Mouse (Mus musculus) urinary bladder, postnatal 14 days (tissue): ENCODE data around the gene Snrnp25.

Source experiments
- DNase-seq: peaks from one replicate; pipeline ENCODE4 v3.0.0; 2021; ENCODE audit warnings: low spot score

Gene Snrnp25

DNA sequence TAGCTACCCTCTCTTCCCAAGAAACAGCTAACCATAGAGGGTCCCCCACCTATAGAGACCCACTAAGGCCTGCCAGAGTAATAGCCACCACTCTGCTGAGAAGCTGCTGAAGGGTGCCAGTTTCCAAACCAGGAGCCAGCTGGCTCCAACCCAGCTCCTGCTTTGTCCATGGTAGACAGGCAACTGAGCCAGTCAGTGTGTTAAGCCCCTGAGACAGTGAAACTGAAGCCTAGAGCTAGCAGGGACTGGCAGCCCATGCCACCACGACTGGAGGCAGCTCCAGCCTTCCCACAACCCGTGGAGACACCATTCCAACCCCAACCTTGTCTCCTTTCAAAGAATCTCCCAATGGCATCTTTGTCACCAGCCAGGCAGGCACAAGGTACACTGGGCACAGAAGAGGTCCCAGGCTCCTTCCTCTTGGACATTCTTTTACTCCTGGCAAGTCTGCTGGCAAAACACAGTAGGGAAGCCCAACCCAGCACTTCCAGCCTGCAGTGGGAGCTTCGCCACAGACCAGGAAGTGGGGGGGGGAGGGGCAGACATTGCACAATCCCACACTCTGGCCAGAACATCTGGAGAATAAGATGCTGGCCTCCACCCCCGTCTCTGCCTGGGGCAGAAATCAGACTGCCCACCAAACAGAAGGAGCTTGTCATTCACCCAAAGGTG is 19.4 kb downstream of the Snrnp25 start:
- DNase-seq: peak; percentile 90

DNA sequence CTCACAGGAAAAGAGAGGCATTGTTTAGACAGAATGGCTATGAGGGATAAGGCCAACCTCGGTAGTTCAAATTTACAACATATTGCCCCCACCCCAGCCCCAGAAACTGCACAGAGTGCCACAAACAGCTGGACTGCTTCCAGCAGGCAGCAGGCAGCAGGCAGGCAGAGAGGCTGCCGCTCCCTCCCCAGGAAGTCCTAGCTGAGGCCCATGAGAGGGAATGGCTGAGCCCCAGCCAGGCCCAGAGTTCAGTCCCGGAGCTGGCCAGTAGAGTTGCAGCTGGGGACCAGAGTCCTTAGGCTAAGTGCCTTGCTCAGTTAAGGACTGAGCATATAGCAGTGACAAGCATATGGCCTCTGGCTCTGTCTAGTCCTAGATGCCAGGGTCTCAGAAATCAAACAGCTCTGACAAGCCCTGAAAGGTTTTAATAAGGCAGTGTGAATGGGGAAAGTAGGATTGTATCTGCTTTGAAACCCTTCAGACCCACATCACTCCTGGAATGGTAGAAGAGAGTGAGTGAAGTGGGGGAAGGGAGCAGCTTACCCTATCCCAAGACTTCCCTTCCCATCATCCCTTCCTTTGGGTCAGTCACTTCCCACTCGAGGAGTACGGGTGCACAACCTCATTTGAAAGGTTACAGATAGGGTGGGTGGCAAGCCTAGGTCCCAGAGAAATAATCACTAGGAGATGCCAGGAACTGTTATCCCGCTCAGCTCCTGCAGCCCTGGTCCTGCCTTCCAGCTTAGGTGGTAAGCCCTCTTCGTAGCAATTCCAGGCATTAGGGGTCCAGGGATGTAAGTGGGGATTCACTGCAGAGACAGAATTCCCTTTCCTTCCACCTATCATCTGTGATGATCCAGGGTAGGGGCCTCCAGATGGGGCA is 20.2 kb downstream of the Snrnp25 start:
- DNase-seq: peak; percentile 38

DNA sequence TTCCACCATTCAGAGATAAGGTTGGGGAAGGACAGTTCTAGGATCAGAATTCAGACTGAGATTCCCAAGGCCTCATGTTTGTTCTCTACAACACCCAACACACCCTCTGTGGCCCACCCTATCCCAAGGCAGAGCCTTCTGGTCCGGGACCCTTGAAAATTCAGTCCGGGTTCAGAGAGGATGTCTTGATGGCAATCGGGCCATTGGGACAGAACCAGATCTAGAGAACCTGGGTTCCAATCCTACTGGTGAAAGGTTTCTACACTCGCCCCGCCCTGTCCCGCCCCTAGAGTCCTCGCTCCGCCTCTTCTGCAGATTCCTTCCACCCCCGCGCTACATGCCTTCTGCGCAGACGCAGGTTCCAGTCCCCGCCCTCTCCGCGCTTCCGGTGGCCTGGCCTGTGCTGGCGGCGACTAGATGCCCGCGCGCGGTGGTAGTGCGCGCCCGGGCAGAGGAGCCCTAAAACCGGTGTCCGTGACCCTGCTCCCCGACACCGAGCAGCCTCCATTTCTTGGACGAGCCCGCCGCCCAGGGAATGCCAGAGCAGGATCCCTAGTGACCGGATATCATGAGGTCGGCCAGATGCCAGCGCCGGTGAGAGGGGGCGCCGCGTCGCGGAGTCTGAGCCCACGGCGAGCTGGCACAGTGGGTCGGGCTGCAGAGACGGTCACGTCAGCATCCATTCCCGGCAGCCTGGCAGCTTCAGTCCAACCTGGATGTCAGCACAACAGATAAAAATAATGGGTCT is 21.1 kb downstream of the Snrnp25 start, which contains the start of gene Mpg:
TSS of gene Mpg (plus strand) at position 382 of the 748 bp plus-strand sequence.
- peak; percentile 92 for DNase-seq

DNA sequence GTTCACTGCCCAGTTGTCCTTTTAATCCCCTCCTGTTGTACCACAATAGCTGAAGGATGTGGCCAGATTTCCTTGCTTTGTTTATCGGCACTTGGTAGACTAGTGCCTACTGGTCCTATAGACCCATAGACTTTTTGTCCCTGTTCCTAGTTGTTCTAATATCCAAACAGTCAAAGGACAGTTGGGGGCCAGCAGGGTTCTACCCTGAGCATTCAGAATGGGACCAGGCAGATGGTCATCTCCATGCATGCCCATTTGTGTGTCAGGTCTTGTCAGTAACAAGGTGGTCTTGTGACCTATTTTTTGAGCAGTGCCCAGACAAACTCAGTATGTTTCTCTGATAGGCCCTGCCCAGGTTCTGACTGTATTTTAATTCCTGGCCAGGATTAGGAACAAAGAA is 21.8 kb downstream of the Snrnp25 start:
- DNase-seq: no peak

DNA sequence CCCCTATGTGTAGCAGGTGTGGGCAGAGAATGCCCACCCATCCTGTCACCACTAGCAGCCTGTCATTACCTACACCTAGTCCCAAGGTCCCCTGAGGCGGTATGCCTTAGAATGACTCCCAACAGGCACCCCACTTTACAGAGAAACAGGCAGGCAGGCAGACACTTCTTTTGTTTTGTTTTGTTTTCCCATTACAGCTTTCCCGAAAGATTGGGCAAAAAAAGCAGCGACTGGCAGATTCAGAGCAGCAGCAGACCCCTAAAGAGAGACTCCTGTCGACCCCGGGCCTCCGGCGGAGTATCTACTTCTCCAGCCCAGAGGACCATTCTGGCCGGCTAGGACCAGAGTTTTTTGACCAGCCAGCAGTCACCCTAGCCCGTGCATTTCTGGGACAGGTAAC is 22.3 kb downstream of the Snrnp25 start:
- no peak for DNase-seq

DNA sequence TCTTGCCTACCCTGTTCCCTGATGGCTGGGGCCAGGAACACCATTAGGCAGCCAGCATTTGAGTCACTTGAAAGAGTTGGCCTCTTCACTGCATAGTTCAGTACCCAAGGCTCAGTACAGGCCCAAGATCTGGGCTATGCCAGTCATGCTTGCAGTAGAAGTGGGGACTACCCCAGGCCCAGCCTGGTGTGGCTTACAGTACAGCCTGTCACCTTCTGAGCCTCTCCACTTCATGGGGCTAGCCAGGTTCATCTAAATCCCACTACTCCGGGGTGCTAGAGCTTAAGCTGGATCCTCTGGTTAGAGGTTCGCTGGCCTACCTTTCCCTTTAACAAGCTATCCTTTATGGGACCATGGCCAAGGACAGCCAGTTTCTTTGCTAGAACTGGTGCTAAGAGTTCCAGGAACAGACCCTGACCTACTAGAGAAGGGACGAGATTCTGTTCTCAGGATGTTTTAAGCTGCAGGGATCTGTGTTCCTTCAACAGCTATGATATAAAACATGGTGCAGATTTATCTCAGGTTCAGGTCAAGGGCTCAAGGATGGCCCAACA is 23.2 kb downstream of the Snrnp25 start:
- no peak for DNase-seq

DNA sequence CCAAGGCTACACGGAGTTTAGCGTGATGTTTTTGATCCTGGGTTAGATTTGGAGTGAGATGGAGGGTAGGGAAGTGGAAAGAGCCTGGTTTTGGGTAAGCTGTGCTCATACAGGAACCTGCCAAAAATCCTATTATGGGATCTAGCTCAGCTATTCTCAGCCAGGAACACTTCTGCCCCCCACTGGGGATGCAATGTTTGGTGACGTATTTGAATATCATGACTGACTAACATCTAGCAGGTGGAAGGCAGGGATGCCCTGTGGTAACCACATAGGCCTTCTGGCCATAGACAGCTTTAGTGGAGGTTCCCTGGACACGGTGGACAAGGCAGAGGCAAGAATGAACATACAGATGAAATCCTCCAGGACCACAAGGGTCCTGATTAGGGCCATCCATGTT is 25.0 kb downstream of the Snrnp25 start:
- DNase-seq: no peak

DNA sequence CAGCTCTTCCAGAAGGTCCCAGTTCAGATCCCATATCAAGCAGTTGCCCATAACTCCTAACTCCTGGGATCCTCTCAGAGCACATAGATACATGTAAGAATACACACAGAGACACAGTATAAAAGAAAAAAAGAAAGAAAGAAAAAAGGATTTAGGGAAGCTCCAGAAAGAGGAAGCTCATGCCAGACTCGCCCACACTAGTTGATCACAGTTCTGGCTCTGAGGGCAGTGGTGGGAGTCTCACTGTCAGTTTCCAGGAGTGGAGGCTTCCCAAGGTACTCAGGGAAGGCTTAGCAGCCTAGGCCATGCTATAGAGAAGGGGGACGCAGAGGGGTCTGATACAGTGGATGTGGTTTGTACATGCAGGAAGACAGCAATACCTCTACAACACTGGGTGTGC is 25.9 kb downstream of the Snrnp25 start:
- DNase-seq: no peak

DNA sequence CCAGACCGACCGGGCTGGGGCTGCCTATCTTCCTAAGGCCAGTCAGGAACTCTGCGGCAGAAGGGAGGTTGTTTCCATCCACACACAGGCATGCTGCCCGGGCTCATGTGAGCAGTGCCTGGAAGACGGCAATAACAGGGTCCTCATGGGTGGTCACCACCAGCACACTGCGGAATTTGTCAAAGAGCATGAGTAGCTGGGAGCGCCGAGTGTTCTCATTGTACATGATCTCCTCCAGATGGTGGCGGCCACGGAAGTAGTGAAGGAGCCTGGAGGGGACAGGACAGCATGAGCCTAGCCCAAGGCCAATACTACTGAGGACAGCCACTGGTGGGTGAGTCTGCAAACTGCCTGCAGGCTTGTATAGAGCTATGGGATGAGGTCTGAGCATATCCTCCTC is 27.6 kb downstream of the Snrnp25 start:
- no peak for DNase-seq

DNA sequence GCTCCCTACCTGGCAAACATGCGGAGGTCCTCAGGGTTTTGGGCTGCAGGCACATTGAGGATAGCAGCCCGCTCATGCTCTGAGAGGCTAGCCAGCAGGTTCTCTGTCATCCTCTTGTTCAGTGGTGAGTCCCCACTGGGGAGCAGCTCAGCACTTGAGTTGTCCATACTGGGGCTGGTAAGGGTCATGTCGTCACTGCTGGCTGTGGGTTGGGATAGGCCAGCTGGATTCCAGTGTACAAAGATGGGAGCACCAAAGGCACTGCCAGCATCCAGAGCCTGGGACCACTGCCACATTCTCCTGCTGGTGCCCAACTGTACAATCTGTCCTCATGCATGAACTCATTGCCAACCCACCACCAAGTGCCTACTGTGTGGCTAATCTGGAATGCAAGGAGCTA is 28.7 kb downstream of the Snrnp25 start:
- DNase-seq: no peak

DNA sequence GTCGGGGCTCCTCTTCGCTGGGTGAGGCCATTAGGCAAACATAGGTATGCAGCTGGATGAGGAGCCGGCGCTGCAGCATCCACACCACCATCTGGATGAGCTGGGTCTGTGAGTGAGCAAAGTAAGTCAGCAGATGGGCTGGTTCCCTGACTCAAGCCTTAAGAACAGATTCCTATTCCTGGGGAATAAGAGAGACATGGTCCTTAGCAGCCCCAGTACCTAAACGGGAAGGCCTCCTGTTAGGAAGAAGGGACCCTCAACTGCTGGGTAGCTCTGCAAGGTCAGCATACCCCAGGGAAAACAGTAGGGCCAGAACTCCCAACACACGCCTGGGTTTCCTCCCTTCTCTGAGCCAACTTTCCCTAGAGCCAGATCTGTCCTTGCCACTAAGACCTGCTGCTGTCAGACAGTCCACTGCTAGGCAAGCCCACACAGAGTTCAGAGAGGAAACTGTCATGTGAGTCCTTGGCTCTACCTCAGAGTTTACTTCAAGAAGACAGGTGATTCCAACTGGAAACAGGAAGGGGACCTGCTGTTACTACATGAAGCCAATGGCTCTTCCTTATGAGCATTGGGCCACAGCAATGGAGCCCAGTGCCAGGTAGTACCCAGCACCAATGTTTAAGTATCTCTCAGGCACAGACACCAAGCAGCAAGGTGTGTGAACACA is 29.7 kb downstream of the Snrnp25 start:
- DNase-seq: no peak

DNA sequence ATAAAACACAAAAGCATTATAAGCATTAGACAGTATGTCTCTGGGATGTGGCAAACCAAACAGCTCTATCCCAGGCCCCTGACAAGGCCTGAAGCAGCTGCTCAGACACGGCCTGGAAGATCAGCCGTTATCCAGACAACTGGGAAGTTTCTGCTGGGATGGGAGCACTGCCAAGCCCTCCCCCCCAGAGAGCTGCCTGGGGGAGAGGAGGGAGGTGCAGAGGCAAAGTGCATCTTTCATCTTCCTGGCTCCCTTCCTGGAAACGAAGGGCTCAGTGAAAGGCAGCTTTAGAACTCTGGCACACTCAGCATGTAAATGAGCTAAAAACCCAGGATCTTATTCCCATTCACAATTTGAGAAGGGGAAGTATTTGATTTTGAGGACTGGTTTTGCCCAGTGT is 30.4 kb downstream of the Snrnp25 start:
- DNase-seq: peak; percentile 67

DNA sequence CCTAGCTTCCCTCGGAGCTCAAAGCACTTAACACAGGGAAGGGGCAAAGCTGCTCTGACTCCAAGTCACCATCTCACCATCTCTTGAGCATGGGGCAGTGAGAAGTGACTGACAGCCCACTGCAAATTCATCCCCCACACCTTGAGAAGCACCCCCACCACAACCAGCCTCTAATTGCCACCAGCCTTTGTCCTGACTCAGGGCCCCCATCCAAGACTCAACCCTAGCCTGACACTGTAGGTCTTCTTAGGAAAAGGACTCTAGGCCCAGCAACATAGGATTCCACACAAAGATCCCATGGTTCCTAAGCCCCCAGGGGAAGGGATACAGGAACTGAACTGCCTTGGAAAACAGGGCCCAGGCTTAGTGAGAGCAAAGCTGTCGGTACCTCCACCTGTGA is 30.9 kb downstream of the Snrnp25 start:
- no peak for DNase-seq

DNA sequence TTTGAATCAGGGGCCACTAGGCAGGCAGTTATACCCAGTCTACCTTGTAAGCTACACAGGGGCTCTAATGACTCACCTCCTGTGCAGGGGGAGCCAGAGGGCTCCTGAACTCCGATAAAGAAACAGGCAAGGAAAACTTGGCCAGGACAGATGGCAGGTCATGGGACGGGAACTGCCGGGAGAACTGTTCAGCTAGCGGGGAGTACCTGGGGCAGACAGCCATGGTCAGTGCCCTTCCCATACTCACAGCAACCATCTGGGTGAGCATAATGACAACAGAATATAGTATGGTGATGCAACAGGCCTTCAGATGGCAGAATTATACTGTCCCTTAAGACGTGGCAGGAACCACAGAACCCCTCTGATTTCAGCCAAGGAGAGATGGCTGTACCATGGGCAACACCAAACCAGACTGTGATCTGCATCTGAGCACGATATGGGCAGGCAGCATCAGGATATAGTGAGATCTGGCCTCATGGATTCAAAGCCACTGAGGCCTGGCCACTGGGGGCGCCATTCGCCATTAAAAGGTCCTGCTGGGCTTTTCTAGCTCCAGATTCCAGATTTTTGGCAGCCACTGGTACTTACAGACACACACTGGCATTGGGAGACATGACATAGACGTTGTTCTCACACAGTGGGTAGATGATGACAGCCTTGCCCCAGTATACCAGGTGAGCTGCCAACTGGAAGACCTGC is 31.6 kb downstream of the Snrnp25 start:
- peak; percentile 59 for DNase-seq

DNA sequence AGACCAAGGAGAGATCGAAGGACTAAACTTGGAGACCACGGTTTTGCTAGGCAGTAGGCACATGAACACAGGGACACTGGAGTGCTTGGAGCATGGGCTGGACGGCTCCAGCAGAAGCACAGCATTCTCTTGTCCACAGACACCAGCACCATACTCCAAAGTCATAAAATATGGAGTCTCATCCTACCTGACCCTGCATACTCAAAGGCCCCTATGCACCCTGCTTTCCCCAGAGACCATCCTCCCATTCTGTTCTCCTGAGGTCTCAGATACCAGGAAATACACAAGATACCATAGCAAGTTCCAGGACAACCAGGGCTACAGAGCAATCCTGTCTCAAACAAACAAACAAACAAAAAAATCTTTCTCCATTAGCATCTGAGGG is 32.2 kb downstream of the Snrnp25 start:
- no peak for DNase-seq

DNA sequence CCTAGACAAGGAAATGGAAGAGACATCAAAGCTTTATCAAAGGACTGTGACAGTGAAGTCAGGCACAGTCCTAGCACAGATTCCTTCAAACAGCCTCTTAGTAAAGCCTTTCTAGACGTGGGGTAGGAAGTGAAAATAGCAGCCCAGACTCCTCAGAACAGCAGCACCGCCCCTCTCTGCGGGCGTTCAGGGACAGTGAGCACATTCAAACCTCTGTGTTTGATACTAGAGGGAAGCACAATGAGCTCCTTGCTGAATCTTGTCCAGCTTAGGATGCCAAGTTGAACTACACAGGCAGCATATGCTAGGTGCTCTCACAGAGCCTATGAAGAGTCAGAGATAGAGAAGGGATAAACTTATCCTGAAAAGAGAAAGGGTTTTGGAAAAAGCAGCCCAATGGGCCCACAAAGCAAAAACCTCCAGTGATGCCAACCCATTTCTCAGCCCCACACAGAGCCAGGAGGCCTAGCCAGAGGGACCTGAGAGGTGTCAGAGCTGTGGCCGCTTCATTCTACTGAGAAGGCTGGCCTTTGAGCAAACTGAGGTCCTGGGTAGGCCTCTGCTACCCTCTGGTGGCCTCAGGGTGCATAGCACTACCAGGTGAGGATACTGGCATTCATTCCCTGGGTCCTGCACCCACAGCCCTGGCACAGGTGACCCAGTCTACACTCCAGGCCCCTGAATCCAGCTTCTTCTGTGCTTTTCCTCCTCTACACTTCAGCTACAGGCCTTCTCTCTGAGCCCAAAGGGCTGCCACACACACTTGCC is 33.1 kb downstream of the Snrnp25 start:
- peak; percentile 68 for DNase-seq

DNA sequence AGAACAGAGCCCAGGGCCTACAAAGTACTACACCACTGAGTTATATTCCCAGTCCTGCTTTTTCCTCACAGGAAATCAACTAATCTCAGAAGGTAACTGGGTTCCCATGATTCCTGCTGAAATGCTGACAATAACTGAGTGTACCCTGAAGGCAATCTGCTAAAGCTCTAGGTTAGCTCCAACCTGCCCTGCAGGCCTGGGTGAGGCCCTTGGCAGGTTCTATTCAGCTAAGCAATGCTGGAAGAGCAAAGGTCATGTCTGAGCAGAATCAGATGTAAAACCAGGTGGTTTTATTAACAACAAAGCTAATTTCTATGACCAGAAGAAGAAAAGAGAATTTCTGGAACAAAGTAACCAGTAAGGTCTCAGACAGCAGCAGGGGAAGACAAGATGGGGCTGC is 36.2 kb downstream of the Snrnp25 start:
- DNase-seq: no peak

DNA sequence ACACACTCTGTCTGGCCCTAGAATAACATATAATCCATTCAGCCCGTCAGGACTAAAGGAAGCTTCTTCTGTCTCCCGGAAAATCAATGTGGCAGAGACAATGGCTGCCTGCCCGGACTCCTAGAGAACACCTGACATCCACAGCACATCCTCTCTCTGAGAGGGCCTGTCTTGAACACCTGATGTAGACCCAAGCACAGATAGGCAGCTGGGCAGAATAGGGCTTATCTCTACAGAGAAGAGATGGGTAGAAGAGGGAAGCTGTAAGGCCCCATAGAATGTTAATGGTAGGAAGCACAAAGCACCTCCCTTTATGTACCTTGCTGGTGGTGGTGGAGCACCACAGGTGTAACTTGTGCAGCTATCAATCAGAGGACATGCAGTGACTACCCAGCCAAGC is 37.0 kb downstream of the Snrnp25 start:
- DNase-seq: no peak

DNA sequence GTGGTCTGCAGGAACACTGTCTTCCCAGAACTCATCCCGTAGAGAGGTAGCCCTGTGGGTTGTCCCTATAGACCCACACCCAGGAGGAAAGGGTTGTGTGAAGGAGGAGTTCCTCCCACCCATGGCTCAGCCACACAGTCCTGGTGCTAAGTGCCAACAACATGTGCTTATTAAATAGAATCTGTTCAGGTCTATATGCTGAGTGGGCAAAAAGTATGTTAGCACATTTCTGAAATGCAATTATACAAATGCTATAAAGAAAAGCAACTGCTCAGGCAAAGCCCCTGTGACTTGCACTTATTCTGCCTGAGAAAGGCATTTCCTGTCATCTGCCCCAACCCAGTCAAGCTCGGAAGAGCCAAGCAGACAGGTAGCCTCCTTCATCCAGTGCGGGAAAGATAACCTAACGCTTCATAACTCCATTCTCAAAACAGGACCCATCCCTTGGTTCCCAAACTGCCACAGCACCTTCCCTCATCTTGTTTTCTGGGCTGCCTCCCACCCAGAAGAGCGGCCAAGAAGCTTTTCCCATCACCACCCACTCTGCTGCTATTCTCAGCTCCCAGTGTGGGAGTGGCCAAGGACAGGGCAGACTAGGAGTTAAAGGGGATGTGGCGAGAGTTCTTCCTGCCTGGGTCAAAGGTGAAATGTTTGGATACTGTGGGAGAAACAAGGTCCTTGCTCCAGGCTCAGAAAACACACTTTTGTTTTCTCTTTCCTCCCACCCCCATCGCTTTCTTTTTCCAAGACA is 38.2 kb downstream of the Snrnp25 start:
- DNase-seq: no peak

DNA sequence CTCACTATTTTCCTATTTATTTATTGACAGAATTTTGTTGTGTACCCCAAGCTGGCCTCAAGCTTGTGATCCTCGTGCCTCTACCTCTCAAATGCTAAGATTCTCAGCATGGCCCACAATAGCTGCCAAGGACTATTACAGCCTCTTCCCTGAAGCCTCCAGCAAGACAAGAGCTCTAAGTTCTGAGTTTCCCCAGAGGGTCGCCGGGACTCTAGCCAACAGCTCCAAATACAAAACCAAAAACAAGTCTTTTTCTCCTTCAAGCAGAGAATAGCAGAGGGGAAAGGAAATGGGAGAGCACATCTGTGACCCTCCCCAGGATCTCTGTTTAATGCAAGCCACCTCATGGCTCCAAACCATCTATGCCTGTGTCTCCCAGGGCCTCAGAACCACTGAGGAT is 38.8 kb downstream of the Snrnp25 start:
- DNase-seq: no peak
